Mouse (Mus musculus) midbrain, embryonic 16.5 days (tissue): ENCODE measurements at regions not wholly inside any gene's neighbourhood (a gene's known extent, or its start where the extent isn't known, plus 50 kb on each side); places are given as distances from the start of the nearest gene placed in this dataset.
A peak's percentile ranks its signal among the peaks of the same experiment; 100 is the strongest.

Source experiments
- ATAC-seq: fragments of 200-750 bp; cut with Nextera tagmentation; 2 replicates; pipeline ENCODE4 v1.8.0; 2017; ENCODE audit warnings: moderate TSS enrichment
- H3K27ac ChIP-seq: fragments of 300-500 bp; sonication (generic); 2 replicates; pipeline ENCODE4 v1.5.1; 2014; ENCODE audit warnings: mild to moderate bottlenecking, low read length, mixed read lengths
- H3K27me3 ChIP-seq: fragments of 300-500 bp; sonication (generic); 2 replicates; pipeline ENCODE4 v1.6.1; 2014; ENCODE audit warnings: low read depth, low read length, mixed read lengths; ENCODE audit not compliant: control insufficient read depth, insufficient read depth
- H3K36me3 ChIP-seq: fragments of 300-500 bp; sonication (generic); 2 replicates; pipeline ENCODE4 v1.6.1; 2014; ENCODE audit warnings: mild to moderate bottlenecking, low read length, moderate library complexity, mixed read lengths; ENCODE audit not compliant: control insufficient read depth, insufficient read depth
- H3K4me1 ChIP-seq: fragments of 300-500 bp; sonication (generic); 2 replicates; pipeline ENCODE4 v1.6.1; 2014; ENCODE audit warnings: mild to moderate bottlenecking, low read length, mixed read lengths; ENCODE audit not compliant: control insufficient read depth, insufficient read depth
- H3K4me2 ChIP-seq: fragments of 300-500 bp; sonication (generic); 2 replicates; pipeline ENCODE4 v1.6.1; 2014; ENCODE audit warnings: mild to moderate bottlenecking, low read length, mixed read lengths
- H3K4me3 ChIP-seq: fragments of 300-500 bp; sonication (generic); 2 replicates; pipeline ENCODE4 v1.5.1; 2014; ENCODE audit warnings: low read depth, mild to moderate bottlenecking, low read length, moderate library complexity, mixed read lengths
- H3K9ac ChIP-seq: fragments of 300-500 bp; sonication (generic); 2 replicates; pipeline ENCODE4 v1.6.1; 2014; ENCODE audit warnings: low read depth, low read length, mixed read lengths
- H3K9me3 ChIP-seq: fragments of 300-500 bp; sonication (generic); replicated peaks from 2 replicates; pipeline ENCODE4 v1.6.1; 2014; ENCODE audit warnings: mild to moderate bottlenecking, low read length, mixed read lengths; ENCODE audit not compliant: control insufficient read depth, poor library complexity, severe bottlenecking
- WGBS: fragments of 180-500 bp; shearing (Covaris S2); extraction: QIAGEN DNeasy Blood & Tissue Kit; methylation state at CpG from one replicate; pipeline ENCODE4 v1.1.7; 2014; 5-methylcytosine and 5-hydroxymethylcytosine counted together

GRCm38 (mm10) chr16:73689274-73689673 lies 722.4 kb downstream of the Robo2 start:
- WGBS: 68% methylated on average over 11 of the region's 11 CpGs
- no peaks in the 10 kb centered on the region for H3K4me1 ChIP-seq
- no peak overlapping the region for H3K4me2 ChIP-seq
- no peaks in the 10 kb centered on the region for H3K9me3 ChIP-seq
- H3K36me3 ChIP-seq: no peaks in the 10 kb centered on the region
- no peak overlapping the region for H3K27ac ChIP-seq
- no peak for ATAC-seq
- no peaks in the 10 kb centered on the region for H3K27me3 ChIP-seq
- no peak overlapping the region for H3K9ac ChIP-seq
- no peak overlapping the region for H3K4me3 ChIP-seq

GRCm38 (mm10) chr16:73679804-73680203 lies 731.8 kb downstream of the Robo2 start:
- Histone ChIP-seq H3K9me3 (no peaks in the 10 kb centered on the region), H3K27me3 (no peaks in the 10 kb centered on the region), H3K9ac (peak overlapping the region; percentile 12; the same call in 1 of the 2 replicates), H3K4me3 (peak overlapping the region; percentile 19), H3K4me2 (peak overlapping the region; percentile 42), H3K36me3 (no peaks in the 10 kb centered on the region), H3K27ac (no peak overlapping the region), H3K4me1 (no peaks in the 10 kb centered on the region)
- ATAC-seq: no peak
- 38% methylated on average over 10 of the region's 10 CpGs for WGBS

- Histone ChIP-seq H3K9me3 (no peaks in the 10 kb centered on the region), H3K4me3 (no peak overlapping the region), H3K4me2 (no peak overlapping the region), H3K36me3 (no peaks in the 10 kb centered on the region), H3K4me1 (no peaks in the 10 kb centered on the region), H3K27me3 (no peaks in the 10 kb centered on the region), H3K9ac (no peak overlapping the region), H3K27ac (no peak overlapping the region)
- 58% methylated on average over 6 of the region's 6 CpGs for WGBS
- no peak for ATAC-seq
Observed at GRCm38 (mm10) chr16:73670516-73670915, 741.1 kb downstream of the Robo2 start.

- H3K9ac ChIP-seq: no peak overlapping the region
- H3K4me2 ChIP-seq: no peak overlapping the region
- H3K36me3 ChIP-seq: no peaks in the 10 kb centered on the region
- no peak for ATAC-seq
- no peaks in the 10 kb centered on the region for H3K27me3 ChIP-seq
- peaks cover under 1% of the 10 kb centered on the region; the same call in 1 of the 2 replicates for H3K4me1 ChIP-seq
- H3K27ac ChIP-seq: no peak overlapping the region
- H3K9me3 ChIP-seq: no peaks in the 10 kb centered on the region
- H3K4me3 ChIP-seq: no peak overlapping the region
- WGBS: 96% methylated on average over 1 of the region's 1 CpGs
Observed at GRCm38 (mm10) chr16:73652976-73653690, 758.5 kb downstream of the Robo2 start.

GRCm38 (mm10) chr16:73647201-73647782 lies 764.3 kb downstream of the Robo2 start:
- no peak overlapping the region for H3K4me3 ChIP-seq
- 50% methylated on average over 19 of the region's 19 CpGs for WGBS

GRCm38 (mm10) chr16:73613017-73613416 lies 798.6 kb downstream of the Robo2 start:
- no peak overlapping the region for H3K27ac ChIP-seq
- peaks cover 3% of the 10 kb centered on the region; the same call in 1 of the 2 replicates for H3K4me1 ChIP-seq
- H3K9me3 ChIP-seq: no peaks in the 10 kb centered on the region
- H3K4me2 ChIP-seq: no peak overlapping the region
- no peak for ATAC-seq
- H3K27me3 ChIP-seq: no peaks in the 10 kb centered on the region; the same call in 1 of the 2 replicates
- H3K36me3 ChIP-seq: no peaks in the 10 kb centered on the region
- no peak overlapping the region for H3K4me3 ChIP-seq
- 48% methylated on average over 9 of the region's 9 CpGs for WGBS
- H3K9ac ChIP-seq: no peak overlapping the region

More at GRCm38 (mm10) chr16:73647201-73647782, 764.3 kb downstream of the Robo2 start:
- Histone ChIP-seq H3K9me3 (no peaks in the 10 kb centered on the region), H3K27me3 (no peaks in the 10 kb centered on the region), H3K9ac (no peak overlapping the region), H3K4me2 (peak overlapping the region; percentile 34), H3K27ac (no peak overlapping the region), H3K36me3 (no peaks in the 10 kb centered on the region), H3K4me1 (peaks cover 6% of the 10 kb centered on the region; the same call in 1 of the 2 replicates)
- ATAC-seq: peak; percentile 68; the same call in 1 of the 2 replicates

GRCm38 (mm10) chr16:73591421-73591820 lies 820.2 kb downstream of the Robo2 start:
- H3K27ac ChIP-seq: no peak overlapping the region
- no peak overlapping the region for H3K9ac ChIP-seq
- WGBS: 69% methylated on average over 2 of the region's 2 CpGs
- no peaks in the 10 kb centered on the region for H3K27me3 ChIP-seq
- H3K4me1 ChIP-seq: no peaks in the 10 kb centered on the region
- H3K9me3 ChIP-seq: no peaks in the 10 kb centered on the region
- ATAC-seq: no peak
- no peak overlapping the region for H3K4me2 ChIP-seq
- no peak overlapping the region for H3K4me3 ChIP-seq
- H3K36me3 ChIP-seq: no peaks in the 10 kb centered on the region

- H3K4me1 ChIP-seq: no peaks in the 10 kb centered on the region
Observed at GRCm38 (mm10) chr16:73561216-73561615, 850.4 kb downstream of the Robo2 start.

GRCm38 (mm10) chr16:73556940-73557339 lies 854.7 kb downstream of the Robo2 start:
- no peaks in the 10 kb centered on the region for H3K4me1 ChIP-seq
- H3K9me3 ChIP-seq: no peaks in the 10 kb centered on the region
- H3K36me3 ChIP-seq: no peaks in the 10 kb centered on the region
- no peak overlapping the region for H3K27ac ChIP-seq
- no peak overlapping the region for H3K9ac ChIP-seq
- H3K27me3 ChIP-seq: no peaks in the 10 kb centered on the region
- no peak overlapping the region for H3K4me2 ChIP-seq
- no peak for ATAC-seq
- H3K4me3 ChIP-seq: no peak overlapping the region
- 91% methylated on average over 4 of the region's 4 CpGs for WGBS

More at GRCm38 (mm10) chr16:73561216-73561615, 850.4 kb downstream of the Robo2 start:
- no peaks in the 10 kb centered on the region for H3K9me3 ChIP-seq
- no peak overlapping the region for H3K9ac ChIP-seq
- 77% methylated on average over 7 of the region's 7 CpGs for WGBS
- no peak overlapping the region for H3K27ac ChIP-seq
- no peak overlapping the region for H3K4me3 ChIP-seq
- no peaks in the 10 kb centered on the region for H3K36me3 ChIP-seq
- ATAC-seq: no peak
- H3K4me2 ChIP-seq: no peak overlapping the region
- H3K27me3 ChIP-seq: no peaks in the 10 kb centered on the region
